19 mouse cellular contexts compared by ENCODE assay signal in the genomic region with DNA sequence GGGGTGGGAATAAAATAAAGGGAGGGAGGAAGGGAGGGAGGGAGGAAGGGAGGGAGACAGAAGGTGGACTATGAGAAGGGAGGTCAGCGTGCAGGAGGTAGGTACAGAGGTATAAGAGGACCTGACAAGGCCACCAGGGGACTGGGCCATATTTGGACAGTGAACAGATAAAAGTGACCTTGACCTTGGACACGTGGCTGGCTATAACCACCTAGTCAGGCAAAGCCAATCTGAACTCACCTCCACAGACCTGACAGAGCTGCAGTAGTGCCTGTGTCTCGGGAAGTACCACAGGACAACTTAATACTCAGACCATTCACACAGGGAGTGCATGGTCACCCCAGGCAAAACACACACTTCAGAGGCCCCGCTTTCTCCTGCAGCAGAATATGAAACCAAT.
A peak's percentile ranks its signal among the peaks of the same experiment; 100 is the strongest.
DNase-seq lines count a peak whose midpoint lies in the region; ATAC-seq lines count a peak whose summit lies in the region.
"Had no signal": no experiment of that assay in that cellular context is flagged by ENCODE, and none has a peak within 500 bp of the region (broad histone marks: within the 10 kb centered on the region; RNA-seq: fewer than 3 reads in every experiment).

No protein-coding gene starts in this region.

- no peaks in the 10 kb centered on the region for H3K9me3 ChIP-seq in midbrain, embryonic 14.5 days (ENCODE audit: control insufficient read depth, low read length)
- H3K9me3 ChIP-seq in midbrain, embryonic 13.5 days, result no peaks in the 10 kb centered on the region
- no peaks in the 10 kb centered on the region for H3K9me3 ChIP-seq in embryonic facial prominence, embryonic 11.5 days (replicated peaks; ENCODE audit: control insufficient read depth, low read length)
- H3K9me3 ChIP-seq: embryonic facial prominence, embryonic 13.5 days; forebrain, embryonic 12.5 days; heart, embryonic 13.5 days; hindbrain, embryonic 13.5 days had no signal

- 0 out of 2 replicates have a peak overlapping the region, but pooled peaks have one; percentile 3 for H3K27ac ChIP-seq in midbrain, embryonic 14.5 days (replicated peaks; ENCODE audit: low read depth, low read length)
- H3K27ac ChIP-seq in midbrain, embryonic 13.5 days, result no peak overlapping the region
- no peak overlapping the region for H3K27ac ChIP-seq in embryonic facial prominence, embryonic 11.5 days (replicated peaks; ENCODE audit: low read depth, low read length)
- H3K27ac ChIP-seq: embryonic facial prominence, embryonic 13.5 days; forebrain, embryonic 12.5 days; gastrocnemius, adult 2 months; heart, embryonic 13.5 days had no signal

- H3K27me3 ChIP-seq in midbrain, embryonic 14.5 days (ENCODE audit: control insufficient read depth, insufficient read depth, low read length), result no peaks in the 10 kb centered on the region
- H3K27me3 ChIP-seq in midbrain, embryonic 13.5 days, result no peaks in the 10 kb centered on the region
- H3K27me3 ChIP-seq in embryonic facial prominence, embryonic 11.5 days (ENCODE audit: control insufficient read depth, insufficient read depth, low read length), result no peaks in the 10 kb centered on the region
- H3K27me3 ChIP-seq: forebrain, embryonic 12.5 days; heart, embryonic 13.5 days; hindbrain, embryonic 13.5 days had no signal

- WGBS in midbrain, embryonic 14.5 days, result 65% methylated on average over 4 of the region's 4 CpGs
- 64% methylated on average over 4 of the region's 4 CpGs for WGBS in midbrain, embryonic 13.5 days
- WGBS in embryonic facial prominence, embryonic 11.5 days, result 70% methylated on average over 4 of the region's 4 CpGs

- no peak overlapping the region for H3K4me2 ChIP-seq in midbrain, embryonic 14.5 days (ENCODE audit: low read length)
- H3K4me2 ChIP-seq in midbrain, embryonic 13.5 days (replicated peaks), result no peak overlapping the region
- no peak overlapping the region for H3K4me2 ChIP-seq in embryonic facial prominence, embryonic 11.5 days (ENCODE audit: low read depth, low read length)
- H3K4me2 ChIP-seq: forebrain, embryonic 12.5 days; heart, embryonic 13.5 days; hindbrain, embryonic 13.5 days had no signal

- no peaks in the 10 kb centered on the region for H3K36me3 ChIP-seq in midbrain, embryonic 14.5 days (ENCODE audit: control insufficient read depth, insufficient read depth, low read length)
- H3K36me3 ChIP-seq in midbrain, embryonic 13.5 days, result no peaks in the 10 kb centered on the region
- no peaks in the 10 kb centered on the region for H3K36me3 ChIP-seq in embryonic facial prominence, embryonic 11.5 days (replicated peaks; ENCODE audit: control insufficient read depth, insufficient read depth, low read depth, low read length)
- H3K36me3 ChIP-seq: embryonic facial prominence, embryonic 13.5 days; forebrain, embryonic 12.5 days; heart, embryonic 13.5 days; hindbrain, embryonic 13.5 days had no signal

- no peak for ATAC-seq in midbrain, embryonic 14.5 days (ENCODE audit: low FRiP score, low TSS enrichment)
- ATAC-seq in midbrain, embryonic 13.5 days, result no peak
- ATAC-seq in embryonic facial prominence, embryonic 11.5 days (replicated peaks; ENCODE audit: insufficient number of reproducible peaks, low FRiP score, low TSS enrichment, low read depth), result 0 out of 2 replicates have a peak, but pooled peaks have one; percentile 44

- peaks cover 19% of the 10 kb centered on the region for H3K4me1 ChIP-seq in midbrain, embryonic 14.5 days (ENCODE audit: control insufficient read depth, insufficient read depth, low read length)
- H3K4me1 ChIP-seq in midbrain, embryonic 13.5 days (replicated peaks), result peaks cover 37% of the 10 kb centered on the region
- H3K4me1 ChIP-seq in embryonic facial prominence, embryonic 11.5 days (ENCODE audit: control insufficient read depth, insufficient read depth, low read length), result no peaks in the 10 kb centered on the region

- intact Hi-C loops in heart, postnatal 14 days (cut with DNase I), result no loop called here

- DNase-seq in heart, adult 11 months, result peak; percentile 79
- no peak for DNase-seq in heart, postnatal 14 days
- no peak for DNase-seq in midbrain, embryonic 14.5 days
- DNase-seq in A20 (ENCODE audit: low read depth, low spot score), result peak; percentile 39
- DNase-seq in embryonic facial prominence, embryonic 11.5 days (ENCODE audit: low spot score), result no peak
- no peak for DNase-seq in spleen, postnatal 10 days (ENCODE audit: low spot score in 2 of 2)
- DNase-seq: adrenal gland, adult 8-10 months; cerebellum, adult 11 months; cerebellum, adult 8-10 months; cerebellum, postnatal 14 days; embryo, embryonic 11 days; gastrocnemius, adult 2 months; gastrocnemius, postnatal 25 days; heart, postnatal 4 days had no signal

- H3K9ac ChIP-seq in midbrain, embryonic 14.5 days (replicated peaks; ENCODE audit: low read length), result no peak overlapping the region
- H3K9ac ChIP-seq in midbrain, embryonic 13.5 days (replicated peaks), result no peak overlapping the region
- no peak overlapping the region for H3K9ac ChIP-seq in embryonic facial prominence, embryonic 11.5 days (replicated peaks; ENCODE audit: low read length)
- H3K9ac ChIP-seq: embryonic facial prominence, embryonic 13.5 days; forebrain, embryonic 12.5 days; heart, embryonic 13.5 days; hindbrain, embryonic 13.5 days had no signal

- no peak overlapping the region for H3K4me3 ChIP-seq in midbrain, embryonic 14.5 days (replicated peaks; ENCODE audit: low read depth, low read length)
- no peak overlapping the region for H3K4me3 ChIP-seq in midbrain, embryonic 13.5 days (replicated peaks)
- no peak overlapping the region for H3K4me3 ChIP-seq in embryonic facial prominence, embryonic 11.5 days (ENCODE audit: low read depth, low read length)
- H3K4me3 ChIP-seq: embryonic facial prominence, embryonic 13.5 days; forebrain, embryonic 12.5 days; gastrocnemius, adult 2 months; heart, embryonic 13.5 days; hindbrain, embryonic 13.5 days had no signal

Comparison
In these comparisons a context has a peak if more than half of its experiments do, and no peak if none do; other contexts are left out.
1. DNase-seq: peak in heart, adult 11 months (single experiment) and A20 (single experiment); none in heart, postnatal 14 days (0 of 2), midbrain, embryonic 14.5 days (single experiment), embryonic facial prominence, embryonic 11.5 days (single experiment) and spleen, postnatal 10 days (0 of 2).